In the genomic region with DNA sequence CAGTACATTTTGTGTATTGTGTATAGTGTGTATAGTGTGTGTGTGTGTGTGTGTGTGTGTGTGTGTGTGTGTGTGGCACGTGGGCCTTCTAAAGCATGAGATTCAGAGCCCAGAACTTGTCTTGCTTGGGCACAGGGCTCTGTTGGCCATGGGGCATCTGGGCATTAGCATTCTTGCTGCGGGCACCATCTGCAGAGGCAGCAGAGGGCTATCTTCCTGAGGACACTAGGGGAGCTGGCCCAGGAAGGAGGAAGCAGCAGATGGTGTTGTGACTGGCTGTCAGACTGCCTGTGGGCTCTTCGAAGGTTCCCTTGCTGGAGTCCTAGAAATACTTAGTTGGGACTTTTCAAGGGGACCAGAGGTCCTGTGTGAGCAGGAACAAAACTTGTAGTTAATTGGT, we compare ENCODE assay signal across 14 mouse cellular contexts.
DNase-seq lines count a peak whose midpoint lies in the region; ATAC-seq and TF ChIP-seq lines count a peak whose summit lies in the region.
"Had no signal": no experiment of that assay in that cellular context is flagged by ENCODE, and none has a peak within 500 bp of the region (broad histone marks: within the 10 kb centered on the region; RNA-seq: fewer than 3 reads in every experiment).

No protein-coding gene starts in this region.

- H3K27me3 ChIP-seq in hindbrain, embryonic 16.5 days (replicated peaks; ENCODE audit: control insufficient read depth, insufficient read depth, low read length): no peaks in the 10 kb centered on the region
- H3K27me3 ChIP-seq: heart, embryonic 12.5 days had no signal

- no peak overlapping the region for H3K4me3 ChIP-seq in hindbrain, embryonic 16.5 days (ENCODE audit: low read length)
- H3K4me3 ChIP-seq: heart, embryonic 12.5 days; left cerebral cortex, adult 2 months; myocyte had no signal

- TF ChIP-seq CTCF in brain, embryonic 14.5 days (IDR thresholded peaks at IDR 0.05; ENCODE audit: borderline replicate concordance, extremely low read depth, insufficient read depth, insufficient read length): 0 out of 2 replicates have a peak, but pooled peaks have one; percentile 1

- TF ChIP-seq POLR2A in brain, embryonic 14.5 days (IDR thresholded peaks at IDR 0.05; ENCODE audit: borderline replicate concordance, extremely low read depth, insufficient read depth, insufficient read length, poor library complexity, severe bottlenecking): no peak

- WGBS in hindbrain, embryonic 16.5 days: 50% methylated on average over 3 of the region's 3 CpGs

- peak; percentile 89 for DNase-seq in heart, adult 11 months
- DNase-seq in heart, postnatal 25 days (ENCODE audit: low spot score): no peak
- peak; percentile 80 for DNase-seq in brain, embryonic 14.5 days (ENCODE audit: low read depth)
- peak; percentile 85 to 91 for DNase-seq in cerebellum, postnatal 10 days
- DNase-seq in testis, postnatal 14 days (ENCODE audit: low spot score): no peak
- no peak for DNase-seq in gastrocnemius, adult 8-10 months (ENCODE audit: low spot score in 2 of 2)
- DNase-seq in thymus, postnatal 36 days: no peak
- DNase-seq: gastrocnemius, postnatal 14 days; lung, adult 2 months; right cerebral cortex, postnatal 4 days had no signal

- H3K4me1 ChIP-seq in hindbrain, embryonic 16.5 days (ENCODE audit: control insufficient read depth, insufficient read depth, low read depth, low read length): no peaks in the 10 kb centered on the region

- no peaks in the 10 kb centered on the region for H3K9me3 ChIP-seq in hindbrain, embryonic 16.5 days (ENCODE audit: control insufficient read depth, low read length)
- H3K9me3 ChIP-seq: heart, embryonic 12.5 days had no signal

- H3K27ac ChIP-seq in hindbrain, embryonic 16.5 days (ENCODE audit: low read depth, low read length): no peak overlapping the region

- H3K9ac ChIP-seq in hindbrain, embryonic 16.5 days (ENCODE audit: low read depth, low read length): no peak overlapping the region
- H3K9ac ChIP-seq: heart, embryonic 12.5 days had no signal

- H3K4me2 ChIP-seq in hindbrain, embryonic 16.5 days (ENCODE audit: low read length): no peak overlapping the region
- H3K4me2 ChIP-seq: heart, embryonic 12.5 days had no signal

- intact Hi-C loops in heart, postnatal 25 days (cut with DNase I): loop anchor here (2.0 kb wide), 1 partner anchor 23 kb away; no protein-coding TSS in a partner anchor

- ATAC-seq in hindbrain, embryonic 16.5 days: peak; percentile 89

- no peaks in the 10 kb centered on the region for H3K36me3 ChIP-seq in hindbrain, embryonic 16.5 days (ENCODE audit: control insufficient read depth, insufficient read depth, low read length)
- H3K36me3 ChIP-seq: heart, embryonic 12.5 days had no signal

Comparison
In these comparisons a context has a peak if more than half of its experiments do, and no peak if none do; other contexts are left out.
1. DNase-seq: peak in heart, adult 11 months (single experiment), brain, embryonic 14.5 days (single experiment) and cerebellum, postnatal 10 days (2 of 2); none in heart, postnatal 25 days (single experiment), testis, postnatal 14 days (single experiment), gastrocnemius, adult 8-10 months (0 of 2) and thymus, postnatal 36 days (0 of 2).